Mouse (Mus musculus): ENCODE results near the gene Apba2. TPM values are rescaled to one million over a fixed set of nuclear protein-coding genes. Genes with fewer than 3 reads are reported as not detected.

Gene Apba2
- polyA plus RNA-seq, 1 experiment = not detected

DNA sequence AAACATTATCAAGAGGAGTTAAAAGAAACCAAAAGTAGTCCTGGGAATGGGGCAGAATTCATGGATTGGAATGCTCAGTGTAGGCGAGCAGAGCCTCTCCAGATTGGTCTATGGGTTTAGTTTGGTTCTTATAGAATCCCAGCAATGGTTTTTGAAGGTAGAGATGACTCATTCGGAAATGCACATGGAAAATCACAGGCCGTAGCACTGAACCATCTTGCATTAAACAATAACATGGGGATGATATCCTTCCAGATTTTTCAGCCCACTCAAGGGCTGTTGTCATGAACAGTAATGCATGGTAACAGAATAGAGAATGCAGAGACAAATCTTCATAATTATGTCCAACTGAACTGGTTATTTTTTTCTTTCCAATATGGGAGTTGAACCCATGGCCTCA lies 264.1 kb downstream of the Apba2 start:
- H3K27ac ChIP-seq (ENCODE audit: insufficient read depth, low read depth, low read length) = no peak overlapping the region
- no peaks in the 10 kb centered on the region for H3K4me1 ChIP-seq (ENCODE audit: control insufficient read depth, insufficient read depth, low read length)
- 85% methylated on average over 3 of the region's 3 CpGs for WGBS
- no peak overlapping the region for H3K4me3 ChIP-seq (ENCODE audit: insufficient read depth, low read depth, low read length)
- TF ChIP-seq CTCF (IDR thresholded peaks at IDR 0.05; ENCODE audit: insufficient read depth, low read depth, low read length) = no peak
- TF ChIP-seq POLR2A (IDR thresholded peaks at IDR 0.05; ENCODE audit: insufficient read depth, low read depth, low read length) = no peak

DNA sequence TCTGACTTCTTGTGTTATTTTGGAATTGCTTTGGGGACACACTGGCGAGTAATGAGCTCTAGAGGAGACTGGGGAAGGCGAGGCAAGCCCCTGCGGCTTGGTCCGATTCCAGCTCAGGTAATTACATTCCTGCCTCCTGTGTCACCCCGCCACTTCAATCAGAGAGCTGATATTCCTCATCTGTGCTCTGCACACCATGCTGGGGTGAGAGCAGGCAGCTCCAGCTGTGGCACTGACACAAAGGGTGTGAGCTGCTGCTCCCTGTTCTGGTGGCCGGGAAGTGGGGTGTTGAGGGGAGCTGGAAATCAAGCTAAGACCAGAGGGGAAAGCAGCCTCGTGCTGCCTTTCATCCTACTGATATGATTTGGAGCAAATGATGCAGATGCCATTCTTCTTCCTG lies 268.3 kb downstream of the Apba2 start:
- H3K4me3 ChIP-seq (ENCODE audit: insufficient read depth, low read depth, low read length) = no peak overlapping the region
- 79% methylated on average over 7 of the region's 7 CpGs for WGBS
- TF ChIP-seq CTCF (IDR thresholded peaks at IDR 0.05; ENCODE audit: insufficient read depth, low read depth, low read length) = no peak
- no peak for TF ChIP-seq POLR2A (IDR thresholded peaks at IDR 0.05; ENCODE audit: insufficient read depth, low read depth, low read length)
- H3K27ac ChIP-seq (ENCODE audit: insufficient read depth, low read depth, low read length) = no peak overlapping the region
- no peaks in the 10 kb centered on the region for H3K4me1 ChIP-seq (ENCODE audit: control insufficient read depth, insufficient read depth, low read length)

DNA sequence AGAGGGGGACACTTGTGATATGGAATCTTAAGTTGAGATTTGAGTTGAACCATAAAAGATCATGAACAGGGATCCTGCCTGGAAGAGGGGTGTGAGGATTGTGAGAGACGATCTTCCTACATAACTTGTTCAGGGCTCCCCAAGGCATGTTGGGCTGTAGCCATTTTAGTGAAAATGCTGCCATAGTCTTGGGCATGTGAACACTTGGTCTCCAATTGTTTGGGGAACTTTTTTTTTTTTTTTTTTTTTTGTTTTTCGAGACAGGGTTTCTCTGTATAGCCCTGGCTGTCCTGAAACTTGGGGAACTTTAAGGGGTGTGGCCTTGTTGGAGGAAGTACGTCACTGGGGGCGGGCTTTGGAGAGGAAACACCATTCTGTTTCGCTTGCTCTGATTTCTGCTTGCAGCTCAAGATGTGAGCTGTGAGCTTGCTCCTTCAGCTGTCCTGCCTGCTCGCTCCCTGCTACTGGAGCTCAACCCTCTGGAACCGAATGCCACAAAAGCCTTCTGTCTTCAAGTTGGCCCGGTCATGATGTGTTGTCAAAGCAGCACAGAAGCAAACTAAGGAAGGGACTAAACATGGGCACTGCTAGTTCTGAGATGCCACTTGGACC lies 269.4 kb downstream of the Apba2 start:
- 69% methylated on average over 8 of the region's 8 CpGs for WGBS
- Histone ChIP-seq H3K4me3 (ENCODE audit: insufficient read depth, low read depth, low read length) (no peak overlapping the region), H3K27ac (ENCODE audit: insufficient read depth, low read depth, low read length) (no peak overlapping the region), H3K4me1 (ENCODE audit: control insufficient read depth, insufficient read depth, low read length) (no peaks in the 10 kb centered on the region)
- TF ChIP-seq POLR2A (IDR thresholded peaks at IDR 0.05; ENCODE audit: insufficient read depth, low read depth, low read length) (no peak), CTCF (IDR thresholded peaks at IDR 0.05; ENCODE audit: insufficient read depth, low read depth, low read length) (no peak)

DNA sequence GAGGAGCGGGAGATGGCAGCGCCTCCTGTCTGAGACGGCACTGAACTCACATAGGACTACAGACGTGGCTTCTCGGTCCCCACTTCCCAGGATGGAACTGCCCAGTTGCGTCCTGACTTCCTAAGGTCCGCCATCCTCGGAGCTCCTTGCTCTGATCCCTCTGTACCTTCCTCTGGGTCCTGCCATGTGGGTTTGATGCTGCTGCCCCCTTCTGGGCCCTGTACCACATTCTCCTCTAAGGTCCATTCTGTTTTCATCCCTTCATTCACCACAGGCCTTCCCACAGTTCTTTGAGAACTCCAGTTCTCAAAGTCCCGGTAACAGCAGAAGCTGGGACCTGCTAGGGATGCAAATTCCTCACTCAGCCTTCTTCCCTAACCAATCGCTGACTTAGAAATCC lies 272.0 kb downstream of the Apba2 start:
- 62% methylated on average over 10 of the region's 10 CpGs for WGBS
- no peaks in the 10 kb centered on the region for H3K4me1 ChIP-seq (ENCODE audit: control insufficient read depth, insufficient read depth, low read length)
- no peak overlapping the region for H3K4me3 ChIP-seq (ENCODE audit: insufficient read depth, low read depth, low read length)
- TF ChIP-seq CTCF (IDR thresholded peaks at IDR 0.05; ENCODE audit: insufficient read depth, low read depth, low read length) (no peak), POLR2A (IDR thresholded peaks at IDR 0.05; ENCODE audit: insufficient read depth, low read depth, low read length) (no peak)
- no peak overlapping the region for H3K27ac ChIP-seq (ENCODE audit: insufficient read depth, low read depth, low read length)

DNA sequence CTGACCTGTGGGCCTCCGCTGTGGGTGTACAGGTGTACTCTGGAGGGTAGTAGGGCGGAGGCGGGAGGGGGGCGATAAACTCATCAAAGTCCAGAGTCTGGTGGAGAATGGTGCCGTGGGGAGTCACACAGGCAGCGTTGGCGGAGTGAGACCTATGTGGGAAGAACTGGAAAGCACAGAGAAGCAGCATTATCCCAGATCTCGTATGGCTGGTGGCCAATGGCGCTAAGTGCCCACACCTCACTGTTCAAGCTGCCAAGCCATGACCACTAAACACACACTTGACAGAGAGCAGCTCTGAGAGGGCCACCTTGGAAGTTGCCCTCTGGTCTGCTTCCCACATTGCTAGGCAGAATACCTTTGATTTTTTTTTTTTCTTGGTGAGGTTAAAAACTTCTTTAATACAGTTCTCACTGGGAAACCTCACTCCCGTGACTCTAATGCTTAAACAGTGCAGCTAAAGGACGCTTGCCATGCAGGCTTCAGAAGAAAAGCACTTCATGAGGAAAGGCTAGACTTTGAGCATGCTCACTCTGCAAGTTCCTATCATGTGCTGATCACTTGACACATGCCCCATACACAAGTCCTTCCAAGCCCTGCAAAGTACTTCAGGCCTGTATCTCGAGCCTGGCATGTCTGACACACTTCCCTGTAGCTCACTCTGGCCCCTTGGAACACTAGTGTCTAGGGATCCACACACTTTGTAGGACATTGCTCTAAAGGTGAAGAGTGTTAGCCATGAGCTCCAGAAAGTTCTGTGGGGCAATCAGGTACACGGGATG lies 275.4 kb downstream of the Apba2 start:
- no peak overlapping the region for H3K27ac ChIP-seq (ENCODE audit: insufficient read depth, low read depth, low read length)

DNA sequence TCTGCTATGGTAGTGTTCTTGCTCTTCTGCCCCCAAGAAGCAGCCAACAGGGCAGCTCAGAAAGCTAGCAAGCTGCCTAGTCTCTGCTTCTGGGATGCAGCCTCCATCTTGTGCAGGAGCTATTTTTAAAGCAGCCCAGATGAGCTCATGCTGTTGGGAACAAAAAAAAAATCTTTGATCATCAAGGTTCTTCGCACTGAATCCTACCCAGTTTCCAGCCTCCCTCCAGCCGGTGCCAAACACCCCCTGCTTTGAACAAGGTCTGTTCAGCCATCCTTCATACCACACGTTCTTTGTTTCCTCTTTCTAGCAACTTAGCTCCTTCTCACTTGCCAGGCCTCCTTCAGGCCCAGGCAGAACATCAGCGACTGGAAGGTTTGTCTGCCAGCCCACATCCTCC lies 278.0 kb downstream of the Apba2 start:
- H3K4me3 ChIP-seq (ENCODE audit: insufficient read depth, low read depth, low read length) = no peak overlapping the region
- no peak for TF ChIP-seq POLR2A (IDR thresholded peaks at IDR 0.05; ENCODE audit: insufficient read depth, low read depth, low read length)
- peaks cover 17% of the 10 kb centered on the region for H3K4me1 ChIP-seq (ENCODE audit: control insufficient read depth, insufficient read depth, low read length)
- H3K27ac ChIP-seq (ENCODE audit: insufficient read depth, low read depth, low read length) = no peak overlapping the region
- 31% methylated on average over 4 of the region's 4 CpGs for WGBS

More for the DNA sequence above, 275.4 kb downstream of the Apba2 start:
- Histone ChIP-seq H3K4me3 (ENCODE audit: insufficient read depth, low read depth, low read length) (no peak overlapping the region), H3K4me1 (ENCODE audit: control insufficient read depth, insufficient read depth, low read length) (peaks cover 17% of the 10 kb centered on the region)
- 88% methylated on average over 13 of the region's 13 CpGs for WGBS
- TF ChIP-seq POLR2A (IDR thresholded peaks at IDR 0.05; ENCODE audit: insufficient read depth, low read depth, low read length) (no peak), CTCF (IDR thresholded peaks at IDR 0.05; ENCODE audit: insufficient read depth, low read depth, low read length) (no peak)

DNA sequence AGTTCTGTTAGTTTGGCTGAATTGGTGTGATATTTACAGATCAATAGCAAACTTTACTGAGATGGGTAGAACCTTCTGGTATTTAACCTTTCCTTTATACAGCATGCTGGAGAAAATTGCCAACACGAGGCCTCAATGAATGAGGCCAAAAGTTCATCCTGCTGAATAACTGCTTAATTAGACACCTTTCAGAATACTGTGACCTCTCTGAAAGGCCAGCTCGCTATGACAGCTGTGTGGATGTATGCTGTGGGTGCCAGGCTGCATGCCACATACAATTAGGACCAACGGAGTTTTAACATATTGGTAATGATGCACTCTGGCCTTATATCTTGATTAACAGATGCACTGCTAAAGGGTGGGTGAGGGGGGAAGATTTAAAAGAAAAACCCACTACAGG lies 283.5 kb downstream of the Apba2 start:
- Histone ChIP-seq H3K27ac (ENCODE audit: insufficient read depth, low read depth, low read length) (no peak overlapping the region), H3K4me3 (ENCODE audit: insufficient read depth, low read depth, low read length) (no peak overlapping the region)

DNA sequence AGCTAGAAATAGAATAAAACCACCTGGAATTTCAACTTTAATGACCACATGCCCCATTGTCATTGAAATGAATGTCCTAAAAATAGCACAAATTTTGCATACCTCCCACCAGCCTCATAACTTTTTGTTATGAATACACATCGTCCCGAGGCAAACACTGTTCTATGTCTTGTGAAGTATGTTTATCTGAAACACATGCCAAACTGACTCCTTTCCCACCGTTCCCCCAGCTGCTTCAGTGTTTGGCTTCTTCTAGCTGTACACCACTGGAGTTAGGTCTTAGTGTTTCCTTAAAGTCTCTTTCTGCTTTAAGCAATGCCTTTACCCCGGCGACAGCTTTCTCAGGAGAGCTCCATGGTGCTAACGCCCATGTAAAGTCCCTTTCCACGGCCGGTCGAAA lies 289.6 kb downstream of the Apba2 start:
- H3K4me3 ChIP-seq (ENCODE audit: insufficient read depth, low read depth, low read length) = no peak overlapping the region
- H3K4me1 ChIP-seq (ENCODE audit: control insufficient read depth, insufficient read depth, low read length) = no peaks in the 10 kb centered on the region
- no peak for TF ChIP-seq CTCF (IDR thresholded peaks at IDR 0.05; ENCODE audit: insufficient read depth, low read depth, low read length)
- no peak for TF ChIP-seq POLR2A (IDR thresholded peaks at IDR 0.05; ENCODE audit: insufficient read depth, low read depth, low read length)
- 84% methylated on average over 9 of the region's 9 CpGs for WGBS
- H3K27ac ChIP-seq (ENCODE audit: insufficient read depth, low read depth, low read length) = no peak overlapping the region

More for the DNA sequence above, 283.5 kb downstream of the Apba2 start:
- WGBS = 75% methylated on average over 3 of the region's 3 CpGs
- no peak for TF ChIP-seq CTCF (IDR thresholded peaks at IDR 0.05; ENCODE audit: insufficient read depth, low read depth, low read length)
- TF ChIP-seq POLR2A (IDR thresholded peaks at IDR 0.05; ENCODE audit: insufficient read depth, low read depth, low read length) = no peak
- peaks cover 9% of the 10 kb centered on the region for H3K4me1 ChIP-seq (ENCODE audit: control insufficient read depth, insufficient read depth, low read length)

DNA sequence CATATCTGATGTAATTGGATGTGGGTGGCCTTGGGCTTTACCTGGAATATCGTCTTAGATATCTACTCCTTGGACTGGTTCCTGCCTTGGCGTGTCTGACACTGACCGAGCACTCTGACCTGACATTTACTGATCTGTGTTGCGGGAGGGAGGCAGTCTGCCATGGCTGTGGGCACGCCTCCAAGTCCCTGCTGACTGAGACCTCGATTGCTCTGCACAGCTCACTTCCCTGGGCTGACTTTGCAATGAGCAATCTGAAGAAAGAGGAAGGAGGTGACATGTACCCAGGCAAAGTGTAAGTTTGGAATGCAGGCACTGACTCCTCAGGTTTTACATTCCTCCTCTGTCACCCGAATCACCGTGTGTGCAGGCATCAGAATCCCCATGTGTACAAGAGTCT lies 290.5 kb downstream of the Apba2 start:
- Histone ChIP-seq H3K4me3 (ENCODE audit: insufficient read depth, low read depth, low read length) (no peak overlapping the region), H3K27ac (ENCODE audit: insufficient read depth, low read depth, low read length) (no peak overlapping the region), H3K4me1 (ENCODE audit: control insufficient read depth, insufficient read depth, low read length) (no peaks in the 10 kb centered on the region)
- TF ChIP-seq CTCF (IDR thresholded peaks at IDR 0.05; ENCODE audit: insufficient read depth, low read depth, low read length) = no peak
- no peak for TF ChIP-seq POLR2A (IDR thresholded peaks at IDR 0.05; ENCODE audit: insufficient read depth, low read depth, low read length)
- WGBS = 62% methylated on average over 8 of the region's 8 CpGs

Data from olfactory bulb, adult 2 months (tissue).